Mouse (Mus musculus) heart, postnatal 25 days (tissue): ENCODE measurements at regions not wholly inside any gene's neighbourhood (a gene's known extent, or its start where the extent isn't known, plus 50 kb on each side); places are given as distances from the start of the nearest gene placed in this dataset.

Source experiments
- DNase-seq: peaks from one replicate; pipeline ENCODE4 v3.0.0; 2022; ENCODE audit warnings: low spot score
- intact Hi-C: fragments of 180-260 bp; cut with DNase I; formaldehyde crosslinking; loops from one replicate; pipeline ENCODE4 v1.15.1; 2025

GRCm38 (mm10) chr5:120022276-120022675 is 94.0 kb upstream of the Rbm19 start:
- no peak for DNase-seq
- intact Hi-C loops: no loop called here

- DNase-seq: no peak
- intact Hi-C loops: no loop called here
Measured at GRCm38 (mm10) chr5:120024071-120024470, 92.2 kb upstream of the Rbm19 start.

DNA sequence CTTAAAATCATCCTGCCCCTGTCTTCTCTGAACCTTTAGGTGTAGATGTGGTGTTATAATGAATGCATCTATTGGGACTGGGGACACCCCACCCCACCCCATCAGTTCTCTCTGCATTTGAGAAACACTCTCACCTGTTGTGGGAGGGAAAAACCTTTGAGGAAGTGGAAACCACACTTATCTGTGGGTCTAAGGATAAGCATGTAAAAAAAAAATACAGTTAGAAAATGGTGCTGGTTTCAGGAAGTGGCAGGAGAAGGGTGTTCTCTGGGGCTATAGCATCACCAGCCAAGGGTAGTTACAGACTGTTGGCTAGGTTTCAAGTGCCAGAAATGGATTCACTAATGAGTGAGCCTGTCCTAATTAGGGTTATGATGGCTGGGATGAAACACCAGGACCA is 91.1 kb upstream of the Rbm19 start:
- no peak for DNase-seq
- intact Hi-C loops: no loop called here

- no peak for DNase-seq
- intact Hi-C loops: no loop called here
Measured at GRCm38 (mm10) chr5:120030904-120031303, 85.4 kb upstream of the Rbm19 start.

GRCm38 (mm10) chr5:120031614-120032013 is 84.7 kb upstream of the Rbm19 start:
- intact Hi-C loops: no loop called here
- DNase-seq: no peak

- intact Hi-C loops: no loop called here
- no peak for DNase-seq
Measured at GRCm38 (mm10) chr5:120034499-120035077, 81.7 kb upstream of the Rbm19 start.

- intact Hi-C loops: no loop called here
- no peak for DNase-seq
Measured at GRCm38 (mm10) chr5:120035251-120035650, 81.0 kb upstream of the Rbm19 start.

- intact Hi-C loops: no loop called here
- no peak for DNase-seq
Measured at GRCm38 (mm10) chr5:120037806-120038205, 78.5 kb upstream of the Rbm19 start.

GRCm38 (mm10) chr5:120043786-120044185 is 72.5 kb upstream of the Rbm19 start:
- intact Hi-C loops: no loop called here
- no peak for DNase-seq

DNA sequence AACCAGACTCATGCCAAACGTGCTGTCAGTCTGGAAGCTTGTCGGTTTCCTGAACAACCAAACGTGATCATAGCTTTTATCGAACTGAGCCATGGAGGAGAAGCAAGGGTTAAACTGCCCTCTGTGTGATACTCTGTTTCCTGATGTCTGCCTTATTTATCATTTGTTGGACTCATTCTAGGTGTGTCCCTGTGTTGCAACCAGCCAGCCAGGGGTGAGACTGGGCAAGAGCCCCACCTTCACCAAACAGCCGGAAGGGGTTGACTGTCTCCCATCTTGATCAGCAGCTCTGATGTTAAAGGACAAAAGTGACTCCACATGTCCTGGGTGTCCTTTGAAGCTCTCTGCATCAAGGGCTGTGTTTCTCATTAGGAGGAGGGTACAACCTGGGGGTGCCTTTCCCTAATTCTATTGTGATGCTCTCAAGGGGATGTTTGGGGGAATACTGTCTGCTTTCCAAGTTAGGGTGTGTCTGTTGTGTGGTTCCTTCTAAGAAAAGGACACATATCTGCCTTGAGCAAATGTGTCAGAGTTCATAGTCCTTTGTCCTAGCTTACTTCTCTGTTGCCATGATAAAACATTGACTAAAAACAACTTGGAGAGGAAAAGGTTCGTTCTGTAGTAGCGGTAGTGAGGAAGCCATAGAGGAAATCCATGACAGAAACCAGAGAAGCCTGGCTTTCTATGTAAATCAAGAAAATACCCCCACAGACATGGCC is 67.0 kb upstream of the Rbm19 start:
- intact Hi-C loops: no loop called here
- DNase-seq: no peak

- intact Hi-C loops: no loop called here
Measured at GRCm38 (mm10) chr5:120050728-120051436, 65.4 kb upstream of the Rbm19 start.

GRCm38 (mm10) chr5:120054498-120055167 is 61.6 kb upstream of the Rbm19 start:
- DNase-seq: no peak
- intact Hi-C loops: no loop called here

More at GRCm38 (mm10) chr5:120050728-120051436, 65.4 kb upstream of the Rbm19 start:
- no peak for DNase-seq
